Mouse (Mus musculus): ENCODE measurements around the gene Cd300lg.

Cd300lg gene

DNA sequence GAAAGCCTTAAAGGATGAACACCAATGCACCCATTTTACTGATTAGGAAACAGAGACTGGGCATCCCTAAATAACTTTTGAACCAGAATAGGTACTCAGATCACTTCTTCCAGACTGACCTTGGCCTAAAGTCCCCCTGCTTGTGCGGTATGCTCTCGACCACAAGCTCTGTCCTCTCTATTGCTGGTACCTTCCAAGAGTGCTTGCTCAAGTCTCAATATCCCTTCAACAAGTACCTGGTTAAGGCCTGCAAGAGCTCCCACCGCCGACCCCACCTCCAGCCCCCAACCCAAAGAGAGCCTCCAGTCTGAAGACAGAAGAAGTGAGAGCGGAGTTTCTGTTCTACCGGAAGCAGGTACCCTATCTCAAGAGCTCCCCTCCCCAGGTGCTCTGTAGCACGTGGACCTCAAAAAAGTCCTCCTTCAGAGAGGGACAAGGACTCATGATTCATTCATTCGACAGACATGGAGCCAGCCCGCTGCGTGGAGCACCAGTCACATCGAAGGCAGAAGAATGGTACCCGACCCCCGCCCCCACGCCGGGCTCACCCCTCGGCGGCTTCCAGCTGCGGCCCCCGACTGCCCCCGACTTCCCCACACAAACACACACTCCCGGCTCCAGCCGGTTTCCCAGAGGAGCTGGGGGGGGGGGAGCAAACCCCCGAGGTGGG lies 15.2 kb upstream of the Cd300lg start:
- DNase-seq (ENCODE audit: low spot score in 2 of 2) = peak in 1 of 2 experiments; percentile 48

DNA sequence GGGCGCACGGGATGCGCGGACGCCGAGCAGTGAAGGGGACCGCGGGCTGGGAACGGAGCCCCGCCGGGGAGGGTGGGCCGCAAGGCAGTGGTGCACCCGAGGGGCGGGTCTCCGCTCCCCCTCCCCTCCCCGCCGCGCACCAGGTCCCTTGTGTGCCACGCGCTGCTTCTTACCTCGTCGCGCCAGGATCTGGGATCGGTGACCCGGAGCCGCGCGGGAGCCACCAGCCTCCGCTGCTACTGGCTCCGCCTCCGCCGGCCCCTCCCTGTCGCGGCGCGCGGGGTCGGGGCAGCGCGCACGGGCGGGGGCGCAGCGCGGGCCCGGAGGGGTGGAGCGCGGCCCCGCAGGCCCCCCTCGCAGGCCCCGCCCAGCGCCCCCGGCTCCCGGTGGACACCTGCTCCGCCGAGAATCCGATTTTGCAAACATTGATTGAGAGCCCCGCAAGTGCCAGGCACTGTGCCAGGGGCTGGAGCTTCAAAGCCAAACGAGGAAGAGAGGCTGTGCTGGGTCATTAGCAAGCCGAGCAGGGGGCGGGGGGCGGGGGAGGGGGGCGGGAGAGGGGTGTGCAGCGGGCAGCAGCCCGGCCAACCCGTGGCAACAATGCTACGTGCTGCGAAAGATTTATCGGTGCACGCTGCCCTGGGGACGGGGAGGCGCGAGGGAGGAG lies 14.5 kb upstream of the Cd300lg start:
- DNase-seq (ENCODE audit: low spot score in 2 of 2) = peak; percentile 36 to 81

- DNase-seq (ENCODE audit: low spot score in 2 of 2) = no peak
Measured at GRCm38 (mm10) chr11:102027361-102028017, 13.8 kb upstream of the Cd300lg start.

DNA sequence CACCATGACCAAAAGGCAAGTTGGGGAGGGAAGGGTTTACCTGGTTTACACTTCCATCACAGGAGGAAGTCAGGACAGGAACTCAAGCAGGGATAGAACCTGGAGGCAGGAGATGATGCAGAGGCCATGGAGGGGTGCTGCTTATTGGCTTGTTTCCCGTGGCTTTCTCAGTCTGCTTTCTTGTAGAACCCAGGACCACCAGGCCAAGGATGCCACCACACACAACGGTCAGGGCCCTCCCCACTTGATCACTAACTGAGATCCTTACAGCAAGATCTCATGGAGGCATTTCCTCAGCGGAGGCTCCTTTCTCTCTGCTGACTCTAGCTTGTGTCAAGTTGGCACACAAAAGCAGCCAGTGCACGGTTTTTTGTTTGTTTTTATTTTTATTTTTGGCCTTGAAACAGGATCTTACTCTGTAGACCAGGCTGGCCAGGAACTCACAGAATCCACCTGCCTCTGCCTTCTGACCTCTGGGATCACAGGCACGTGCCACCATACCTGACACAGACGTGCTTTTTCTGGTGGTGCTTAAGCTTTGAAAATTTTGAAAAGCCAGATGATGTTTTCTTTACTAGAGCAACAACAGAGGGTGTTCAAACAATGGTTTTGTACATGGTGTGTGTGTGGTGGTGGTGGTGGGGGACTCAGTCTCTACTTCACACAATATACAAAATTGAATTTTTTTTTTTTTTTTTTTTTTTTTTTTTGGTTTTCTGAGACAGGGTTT lies 13.1 kb upstream of the Cd300lg start, which contains the start of gene Mpp3:
Gene Mpp3 (minus strand): TSS at position 375 of the 730 bp plus-strand sequence.
- no peak for DNase-seq (ENCODE audit: low spot score in 2 of 2)

DNA sequence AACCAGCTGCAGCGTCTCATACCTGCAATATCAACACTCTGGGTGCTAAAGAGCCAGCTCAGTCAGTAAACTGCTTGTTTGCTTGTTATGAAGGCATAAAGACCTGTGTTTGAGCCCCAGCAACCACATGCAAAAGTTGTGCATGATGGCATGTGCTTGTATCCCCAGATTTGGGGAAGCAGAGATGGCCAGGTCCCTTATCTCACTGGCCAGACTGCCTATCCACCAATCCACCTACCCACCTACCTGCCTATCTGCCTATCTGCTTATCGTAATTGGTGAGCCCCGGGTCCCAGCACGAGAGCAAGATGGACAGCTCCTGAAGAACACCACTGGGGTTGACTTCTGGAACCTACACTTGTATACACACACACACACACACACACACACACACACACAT lies 12.0 kb upstream of the Cd300lg start:
- no peak for DNase-seq (ENCODE audit: low spot score in 2 of 2)

DNA sequence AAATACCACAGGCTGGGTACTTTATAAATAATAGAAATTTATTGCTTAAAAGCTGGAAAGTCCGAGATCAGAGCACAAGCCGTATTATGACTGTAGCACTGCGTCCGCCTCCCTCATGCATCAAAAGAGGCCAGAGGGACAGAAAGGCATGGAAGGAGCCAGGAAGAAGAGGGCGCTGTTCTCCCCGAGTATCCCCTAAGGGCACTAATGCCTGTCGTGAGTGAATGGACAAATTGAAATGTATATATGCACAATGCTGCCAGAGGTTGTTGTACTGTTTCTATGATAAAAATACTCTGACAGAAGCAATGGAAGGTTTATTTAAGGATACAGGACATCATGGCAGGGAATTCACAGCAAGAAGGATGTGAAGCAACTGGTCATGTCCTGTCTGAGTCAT lies 11.3 kb upstream of the Cd300lg start:
- no peak for DNase-seq (ENCODE audit: low spot score in 2 of 2)

- DNase-seq (ENCODE audit: low spot score in 2 of 2) = peak in 1 of 2 experiments; percentile 86
Measured at GRCm38 (mm10) chr11:102031149-102031548, 10.2 kb upstream of the Cd300lg start.

GRCm38 (mm10) chr11:102033055-102033591 lies 8.2 kb upstream of the Cd300lg start:
- no peak for DNase-seq (ENCODE audit: low spot score in 2 of 2)

DNA sequence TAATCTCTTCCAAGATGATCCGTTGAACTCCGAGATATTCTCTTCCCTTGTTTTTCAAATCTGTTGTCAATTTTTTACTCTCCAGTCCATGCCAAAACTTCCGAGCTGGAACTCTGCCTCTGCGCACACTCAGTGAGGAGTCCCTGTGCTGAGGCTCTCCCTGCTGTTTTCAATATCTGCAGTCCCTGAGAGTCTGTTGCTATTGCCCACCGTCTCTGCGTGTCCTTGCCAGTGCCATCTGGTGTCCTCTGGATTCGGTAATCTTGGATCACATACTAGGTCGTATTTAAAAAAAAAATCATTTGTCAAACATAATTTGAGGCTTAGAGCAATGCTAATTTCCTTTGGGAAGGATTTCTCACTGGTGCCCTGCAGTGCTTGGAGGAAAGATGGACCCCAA lies 6.4 kb upstream of the Cd300lg start:
- peak in 1 of 2 experiments; percentile 58 for DNase-seq (ENCODE audit: low spot score in 2 of 2)

DNA sequence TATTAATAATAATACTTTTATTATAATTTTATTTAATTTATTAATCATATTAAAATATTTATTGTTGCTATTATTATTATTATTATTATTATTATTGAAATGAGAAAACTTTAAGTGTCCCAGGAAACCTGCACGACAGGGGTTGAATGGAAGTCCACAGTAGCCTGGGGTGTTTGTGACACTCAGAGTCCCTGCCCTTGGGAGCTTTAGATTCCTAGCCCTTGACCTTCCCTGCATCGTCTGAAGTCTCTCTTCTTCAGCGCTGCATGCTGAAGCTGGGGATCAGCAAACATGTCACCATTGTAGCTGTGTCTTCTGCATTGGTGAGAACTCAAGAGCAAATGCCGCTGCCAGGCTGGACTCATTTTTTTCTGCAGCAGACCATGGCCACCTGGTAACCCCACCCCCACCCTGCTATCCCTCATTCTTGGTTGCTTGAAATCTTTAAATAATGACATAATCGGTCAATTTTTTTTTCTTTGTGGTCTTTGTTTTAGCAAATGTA lies 5.8 kb upstream of the Cd300lg start:
- DNase-seq (ENCODE audit: low spot score in 2 of 2) = no peak

- DNase-seq (ENCODE audit: low spot score in 2 of 2) = no peak
Measured at GRCm38 (mm10) chr11:102036336-102036735, 5.0 kb upstream of the Cd300lg start.

GRCm38 (mm10) chr11:102037789-102038188 lies 3.5 kb upstream of the Cd300lg start:
- no peak for DNase-seq (ENCODE audit: low spot score in 2 of 2)

GRCm38 (mm10) chr11:102039487-102040137 lies 1.7 kb upstream of the Cd300lg start:
- no peak for DNase-seq (ENCODE audit: low spot score in 2 of 2)

DNA sequence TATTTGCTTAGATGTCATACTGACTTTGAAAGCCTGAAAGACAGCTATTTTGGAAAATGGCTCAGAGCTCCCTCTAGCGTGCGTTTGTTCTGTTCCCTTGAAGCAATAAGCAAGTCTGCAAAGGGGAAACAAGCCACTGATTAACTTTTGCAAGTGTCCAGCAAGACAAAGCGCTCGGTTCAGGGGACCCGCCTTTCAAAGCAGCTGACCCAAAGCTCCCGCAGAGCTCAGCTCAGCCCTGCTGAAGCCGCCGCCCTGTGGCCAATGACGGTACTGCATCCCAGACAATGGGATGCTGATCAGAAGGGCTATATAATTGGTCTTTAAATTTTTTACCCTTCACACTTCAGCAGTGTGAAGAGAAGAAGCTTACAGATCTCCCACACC lies 1.2 kb upstream of the Cd300lg start:
- peak; percentile 75 to 94 for DNase-seq (ENCODE audit: low spot score in 2 of 2)

DNA sequence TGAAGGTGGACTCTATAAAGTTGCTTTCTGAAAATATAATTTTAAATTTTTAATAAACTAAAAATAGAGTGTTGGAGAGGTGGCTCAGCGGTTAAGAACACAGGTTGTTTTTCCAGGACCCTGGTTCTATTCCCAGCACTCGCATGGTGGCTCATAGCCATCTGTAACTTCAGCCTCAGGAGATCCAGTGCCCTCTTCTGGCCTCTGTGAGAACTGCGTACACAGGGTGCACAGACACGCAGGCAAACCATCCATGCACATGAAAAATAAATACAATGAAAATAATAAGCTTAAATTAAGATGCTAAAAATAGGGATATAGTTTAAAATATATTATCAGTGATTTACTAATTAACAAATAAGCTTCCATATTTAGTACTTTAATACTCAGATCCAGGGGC lies 663 bp upstream of the Cd300lg start:
- DNase-seq (ENCODE audit: low spot score in 2 of 2) = no peak

DNA sequence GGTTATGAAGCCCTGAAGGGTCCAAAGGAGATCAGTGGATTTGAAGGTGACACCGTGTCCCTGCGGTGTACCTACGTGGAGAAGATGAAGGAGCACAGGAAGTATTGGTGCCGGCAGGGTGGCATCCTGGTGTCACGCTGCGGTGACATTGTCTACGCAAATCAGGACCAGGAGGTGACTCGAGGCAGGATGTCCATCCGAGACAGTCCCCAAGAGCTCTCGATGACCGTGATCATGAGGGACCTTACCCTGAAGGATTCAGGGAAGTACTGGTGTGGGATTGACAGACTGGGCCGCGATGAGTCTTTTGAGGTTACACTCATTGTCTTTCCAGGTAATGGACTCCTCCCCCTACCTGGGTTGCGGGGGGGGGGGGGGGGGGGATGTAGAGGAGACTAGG lies 1.7 kb downstream of the Cd300lg start:
- no peak for DNase-seq (ENCODE audit: low spot score in 2 of 2)

DNA sequence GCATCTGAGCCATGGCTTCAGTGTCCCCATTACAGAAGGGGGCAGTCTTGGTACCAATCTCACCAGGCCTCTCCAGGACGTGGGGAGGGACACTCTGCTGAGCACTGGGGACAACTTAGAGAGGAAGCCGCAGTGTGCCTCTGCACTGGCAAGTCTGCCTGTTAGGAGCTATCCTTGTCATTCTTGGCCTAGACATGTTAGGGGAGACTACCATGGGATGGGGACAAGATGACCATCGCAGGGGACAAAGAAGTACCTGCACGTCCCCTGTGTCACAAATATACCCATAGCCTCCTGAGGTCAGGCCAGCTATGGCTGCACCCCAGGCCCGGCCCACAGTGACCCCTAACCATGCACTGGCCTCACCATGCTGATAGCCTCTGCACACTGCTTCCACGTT lies 2.1 kb downstream of the Cd300lg start:
- no peak for DNase-seq (ENCODE audit: low spot score in 2 of 2)

DNA sequence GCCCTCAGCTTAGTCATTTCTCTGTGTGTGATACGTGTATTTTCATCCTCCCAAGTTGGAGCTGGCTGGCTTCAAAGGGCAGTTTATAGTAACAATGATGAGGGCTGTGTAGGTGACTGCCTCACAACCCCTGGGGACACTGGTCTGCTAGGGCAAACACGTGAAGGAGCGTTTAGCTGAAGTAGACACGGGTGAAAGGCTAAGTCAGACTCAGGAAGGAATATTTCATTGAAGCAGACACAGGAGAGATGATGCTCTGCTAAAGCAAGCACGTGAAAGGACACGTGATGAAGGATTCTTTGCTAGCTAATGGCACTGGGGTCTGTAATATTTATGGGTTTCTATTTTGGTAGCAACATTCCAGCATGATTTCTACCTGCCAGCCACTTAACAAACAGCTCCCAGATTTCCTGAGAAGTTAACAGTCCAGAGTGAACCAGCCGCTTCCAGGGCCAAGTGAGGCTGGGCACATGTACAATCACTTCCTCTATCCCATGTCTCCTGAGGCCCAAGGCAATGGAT lies 3.4 kb downstream of the Cd300lg start:
- no peak for DNase-seq (ENCODE audit: low spot score in 2 of 2)

DNA sequence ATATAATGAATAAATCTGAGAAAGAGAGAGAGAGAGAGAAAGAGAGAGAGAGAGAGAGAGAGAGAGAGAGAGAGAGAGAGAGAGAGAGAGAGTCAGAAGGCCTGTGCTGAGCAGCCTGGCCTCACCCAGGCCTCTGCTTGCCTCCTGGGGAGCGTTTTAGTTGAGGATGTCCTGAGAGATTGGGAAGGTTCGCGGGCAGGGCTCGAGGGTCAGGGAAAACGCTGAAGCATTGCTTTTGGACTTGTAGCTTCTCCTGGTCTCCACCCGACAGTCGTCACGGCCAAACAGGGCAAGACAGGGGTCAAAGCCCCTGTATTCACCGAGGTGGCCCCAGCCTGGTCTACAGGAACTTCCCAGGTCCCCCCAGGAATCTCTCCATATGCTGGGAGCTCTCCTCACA lies 5.3 kb downstream of the Cd300lg start:
- no peak for DNase-seq (ENCODE audit: low spot score in 2 of 2)

DNA sequence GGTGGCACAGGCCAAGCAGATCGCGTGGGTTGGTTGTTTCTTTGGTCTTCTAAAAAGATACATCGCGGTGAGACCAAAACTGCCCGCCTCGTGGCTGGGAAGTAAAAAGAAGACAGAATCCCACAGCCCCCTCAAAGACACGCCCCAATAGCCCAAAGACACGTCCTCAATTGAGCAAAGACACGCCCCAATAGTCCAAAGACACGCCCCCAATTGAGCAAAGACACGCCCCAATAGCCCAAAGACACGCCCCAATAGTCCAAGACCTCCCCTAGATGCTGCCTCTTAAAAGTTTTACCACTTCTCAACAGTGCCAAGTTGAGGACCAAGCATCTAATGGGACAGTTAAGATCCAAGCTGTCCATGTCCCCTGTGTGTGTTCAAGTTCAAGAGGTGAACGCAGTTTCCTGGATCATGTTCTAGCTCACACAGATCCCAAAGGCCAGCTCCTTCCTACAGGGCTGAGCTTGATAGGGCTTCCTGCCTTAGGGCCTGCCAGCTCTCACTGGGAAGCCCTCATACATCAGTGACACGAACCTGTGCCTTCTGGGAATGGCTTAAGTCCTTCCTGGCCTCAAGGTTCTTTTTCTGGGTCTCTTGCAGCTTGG lies 8.7 kb downstream of the Cd300lg start:
- DNase-seq (ENCODE audit: low spot score in 2 of 2) = no peak

GRCm38 (mm10) chr11:102051541-102051940 lies 10.2 kb downstream of the Cd300lg start:
- no peak for DNase-seq (ENCODE audit: low spot score in 2 of 2)
